Mouse (Mus musculus) testis, adult 2 months (tissue): Measurements from ENCODE around the gene Chst1.

Experiments
- CTCF ChIP-seq: fragments of 200-500 bp; IDR thresholded peaks from 2 replicates; pipeline ENCODE4 v1.5.1; 2012; ENCODE audit warnings: low read depth, mild to moderate bottlenecking, inconsistent platforms, low read length, moderate library complexity; ENCODE audit not compliant: control insufficient read depth, insufficient read depth, insufficient replicate concordance
- POLR2A ChIP-seq: fragments of 200-500 bp; IDR thresholded peaks from 2 replicates; pipeline ENCODE4 v1.6.1; 2012; ENCODE audit warnings: low read depth, mild to moderate bottlenecking, inconsistent platforms, low read length, moderate library complexity; ENCODE audit not compliant: control insufficient read depth

DNA sequence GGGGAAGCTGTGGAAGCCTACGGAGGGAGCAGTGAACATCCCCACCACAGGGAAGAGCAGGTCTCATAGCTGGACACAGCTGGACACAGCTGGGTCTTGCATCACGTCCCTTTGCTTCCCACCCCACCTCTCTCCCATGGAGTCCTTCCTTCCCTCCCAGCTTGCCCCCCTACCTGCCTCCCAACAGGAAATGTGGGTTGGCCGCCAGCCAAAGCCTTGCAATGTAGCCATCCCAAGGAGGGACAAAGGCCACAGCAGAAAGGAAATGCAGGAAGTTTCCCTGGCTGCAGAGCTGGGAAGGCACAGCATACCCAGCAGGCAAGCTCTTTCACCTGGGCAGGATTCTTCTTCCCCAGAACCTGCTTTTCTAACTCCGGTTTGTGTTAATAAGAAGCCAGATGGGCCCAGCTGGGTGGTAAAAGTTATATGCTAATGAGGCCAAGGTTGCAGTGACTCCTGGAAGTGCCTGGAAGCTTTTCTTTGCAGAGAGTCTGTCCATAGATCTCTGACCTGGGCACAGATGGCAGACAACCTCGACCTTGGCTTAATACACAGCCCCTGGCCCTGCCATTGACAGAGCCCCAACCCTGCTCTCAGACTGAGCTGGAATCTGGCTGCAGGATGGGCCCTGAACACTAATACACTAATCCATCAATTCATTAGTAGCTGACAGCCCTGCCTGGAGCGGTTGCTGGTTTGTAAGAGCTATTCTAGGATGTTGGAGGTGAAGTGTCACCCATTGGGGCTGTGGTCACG, 46.0 kb downstream of the Chst1 start:
- TF ChIP-seq CTCF (no peak), POLR2A (no peak)
